Mouse (Mus musculus): ENCODE results near the gene Rapgefl1. TPM values are rescaled to one million over a fixed set of nuclear protein-coding genes. Genes with fewer than 3 reads are reported as not detected.

Rapgefl1 gene
- polyA plus RNA-seq (2015; fragmentation: Nextera tagmentation; extraction: Ambion mirVana) = 9.1 and 9.2 TPM in 2 replicates

DNA sequence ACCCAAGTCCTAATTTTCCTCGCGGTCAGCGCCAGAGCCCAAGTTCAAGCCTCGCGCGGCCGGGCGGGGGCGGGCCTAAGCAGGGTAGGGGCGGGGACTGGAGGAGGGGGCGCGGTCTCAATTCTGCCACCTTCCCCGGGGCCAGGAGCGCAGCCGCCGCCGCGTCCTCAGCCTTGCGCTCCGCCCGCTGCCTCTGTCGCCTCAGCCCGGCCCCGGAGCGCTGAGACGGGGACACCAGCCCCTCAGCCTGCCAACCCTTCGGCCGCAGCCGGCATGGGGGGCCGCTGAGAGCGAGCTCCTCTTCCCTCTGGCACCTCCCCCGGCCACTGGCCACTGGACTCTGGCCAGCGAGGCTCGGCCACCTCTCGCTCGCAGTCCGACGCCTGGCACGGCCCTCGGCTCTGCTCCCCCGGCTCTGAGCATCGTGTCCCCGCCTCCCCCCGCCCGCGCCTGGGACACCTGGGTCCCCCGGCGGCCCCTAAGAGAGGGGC, at the start of gene Rapgefl1:
Gene Rapgefl1 (plus strand): TSS at position 135 of the 491 bp plus-strand sequence.
- under 1% methylated on average over 43 of the region's 48 CpGs for WGBS
- H3K9ac ChIP-seq = peak within 1 kb of the TSS; percentile 70
- peak; percentile 91 for ATAC-seq (replicated peaks)
- peaks cover 19% of the 10 kb centered on the region for H3K36me3 ChIP-seq (replicated peaks)
- peak within 1 kb of the TSS; percentile 74 for H3K27ac ChIP-seq
- H3K27me3 ChIP-seq (replicated peaks) = no peaks in the 10 kb centered on the region
- H3K4me2 ChIP-seq = peak within 1 kb of the TSS; percentile 85
- peak within 1 kb of the TSS; percentile 59 for H3K4me3 ChIP-seq
- no peaks in the 10 kb centered on the region for H3K9me3 ChIP-seq
- H3K4me1 ChIP-seq = peaks cover 28% of the 10 kb centered on the region

DNA sequence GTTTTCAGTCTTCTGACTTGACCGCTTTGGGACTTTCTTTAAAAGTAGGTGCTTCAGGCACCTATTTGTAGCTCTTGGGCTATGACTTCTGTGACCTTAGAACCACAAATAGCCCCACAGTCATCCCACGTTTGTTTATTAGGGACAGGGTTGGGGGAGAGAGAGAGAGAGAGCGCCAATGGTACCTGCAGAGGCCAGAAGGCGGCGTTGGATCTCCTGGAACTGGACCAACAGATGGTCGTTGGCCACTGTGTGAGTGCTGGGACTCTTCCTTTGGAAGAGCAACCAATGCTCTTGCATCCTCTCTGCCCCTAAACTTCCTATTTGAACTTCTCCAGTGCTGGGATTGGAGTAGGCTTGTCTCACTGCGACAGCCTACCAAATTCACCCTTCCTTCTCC, 49.4 kb upstream of the Rapgefl1 start:
- peaks cover 59% of the 10 kb centered on the region for H3K4me1 ChIP-seq
- H3K9me3 ChIP-seq = no peaks in the 10 kb centered on the region
- no peak overlapping the region for H3K27ac ChIP-seq
- H3K9ac ChIP-seq = no peak overlapping the region
- H3K36me3 ChIP-seq (replicated peaks) = no peaks in the 10 kb centered on the region
- WGBS = 25% methylated on average over 7 of the region's 7 CpGs
- H3K27me3 ChIP-seq (replicated peaks) = no peaks in the 10 kb centered on the region
- H3K4me2 ChIP-seq = no peak overlapping the region
- no peak for ATAC-seq (replicated peaks)
- no peak overlapping the region for H3K4me3 ChIP-seq

DNA sequence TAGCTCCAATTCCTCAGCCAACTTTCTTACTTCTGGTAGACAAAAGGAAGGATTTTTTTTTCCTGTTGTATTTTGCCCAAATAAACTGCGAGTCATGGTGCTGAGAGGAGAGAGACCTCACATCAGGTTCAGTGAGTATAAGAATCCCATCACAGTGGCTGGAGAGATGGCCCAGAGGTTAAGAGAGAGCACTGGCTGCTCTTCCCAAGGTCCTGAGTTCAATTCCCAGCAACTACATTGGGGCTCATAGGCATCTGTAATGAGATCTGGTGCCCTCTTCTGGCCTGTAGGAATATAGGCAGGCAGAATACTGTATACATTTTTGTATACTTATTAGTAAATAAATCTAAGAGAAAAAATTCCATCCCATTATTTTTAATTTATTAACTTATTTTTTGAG, 48.9 kb upstream of the Rapgefl1 start:
- H3K9me3 ChIP-seq = no peaks in the 10 kb centered on the region
- no peaks in the 10 kb centered on the region for H3K27me3 ChIP-seq (replicated peaks)
- no peak overlapping the region for H3K9ac ChIP-seq
- ATAC-seq (replicated peaks) = no peak
- H3K36me3 ChIP-seq (replicated peaks) = no peaks in the 10 kb centered on the region
- H3K4me3 ChIP-seq = no peak overlapping the region
- no peak overlapping the region for H3K4me2 ChIP-seq
- WGBS = 100% methylated on average over 1 of the region's 1 CpGs
- H3K27ac ChIP-seq = no peak overlapping the region
- peaks cover 59% of the 10 kb centered on the region for H3K4me1 ChIP-seq

DNA sequence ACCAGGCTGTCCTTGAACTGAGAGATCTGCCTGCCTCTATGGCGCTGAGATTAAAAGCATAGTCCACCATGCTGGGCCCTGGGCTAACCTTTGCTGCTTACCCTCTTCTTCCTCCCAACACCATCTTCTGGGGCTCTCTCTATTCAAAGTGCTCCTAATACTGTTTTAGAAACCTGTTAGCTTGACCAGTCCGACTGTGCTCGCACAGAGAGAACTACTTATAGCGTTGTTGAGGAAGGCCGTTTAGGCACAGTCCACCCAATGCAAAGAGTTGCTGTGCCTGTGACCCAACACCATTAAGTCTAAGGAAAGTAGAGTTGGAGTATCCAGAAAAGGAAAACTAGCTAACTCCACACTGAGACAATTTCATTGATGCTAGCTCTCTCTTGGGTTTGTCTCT, 48.4 kb upstream of the Rapgefl1 start:
- 92% methylated on average over 5 of the region's 5 CpGs for WGBS
- Histone ChIP-seq H3K27ac (peak overlapping the region; percentile 53; the same call in 1 of the 2 replicates), H3K4me1 (peaks cover 59% of the 10 kb centered on the region)

DNA sequence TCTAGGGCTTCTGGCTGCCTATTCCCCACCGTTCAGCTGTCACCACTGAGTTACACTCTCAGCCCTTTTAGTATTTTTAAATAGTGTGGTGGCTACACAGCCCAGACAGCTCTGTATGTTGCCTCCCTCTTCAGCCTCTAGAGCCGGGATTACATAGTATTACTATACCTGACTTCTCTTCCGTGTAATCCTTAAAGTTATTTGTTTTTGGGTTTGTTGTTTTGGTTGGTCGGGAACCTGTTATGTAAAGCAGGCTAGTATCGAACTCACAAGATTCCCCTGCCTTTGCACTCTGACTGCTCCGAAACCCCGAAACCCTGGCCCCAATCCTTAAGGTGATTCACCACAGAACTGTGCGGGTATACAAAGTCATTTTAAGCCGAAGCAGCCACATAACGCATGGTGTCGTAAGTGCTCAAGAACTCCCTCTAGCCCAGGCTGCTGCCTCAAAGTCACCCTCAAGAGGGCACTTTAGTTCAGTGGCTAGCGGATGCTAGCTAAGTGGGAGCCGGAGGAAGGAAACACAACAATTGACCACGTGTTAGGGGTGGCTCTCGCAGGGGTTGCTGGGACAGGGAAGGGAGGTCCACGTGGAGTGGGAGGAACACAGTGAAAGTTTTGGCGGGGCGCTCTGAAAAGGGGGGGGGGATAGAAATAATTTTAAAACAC, 47.9 kb upstream of the Rapgefl1 start:
- Histone ChIP-seq H3K4me3 (peak overlapping the region; percentile 48), H3K36me3 (replicated peaks) (no peaks in the 10 kb centered on the region), H3K4me2 (peak overlapping the region; percentile 98), H3K9ac (peak overlapping the region; percentile 15; the same call in 1 of the 2 replicates), H3K27me3 (replicated peaks) (no peaks in the 10 kb centered on the region), H3K27ac (peak overlapping the region; percentile 53), H3K9me3 (no peaks in the 10 kb centered on the region), H3K4me1 (peaks cover 59% of the 10 kb centered on the region)
- 9% methylated on average over 17 of the region's 18 CpGs for WGBS
- peak; percentile 87 for ATAC-seq (replicated peaks)

More for the DNA sequence above, 48.4 kb upstream of the Rapgefl1 start:
- ATAC-seq (replicated peaks) = no peak
- Histone ChIP-seq H3K27me3 (replicated peaks) (no peaks in the 10 kb centered on the region), H3K4me3 (no peak overlapping the region), H3K9me3 (no peaks in the 10 kb centered on the region), H3K36me3 (replicated peaks) (no peaks in the 10 kb centered on the region), H3K4me2 (0 out of 2 replicates have a peak overlapping the region, but pooled peaks have one; percentile 98), H3K9ac (no peak overlapping the region)

DNA sequence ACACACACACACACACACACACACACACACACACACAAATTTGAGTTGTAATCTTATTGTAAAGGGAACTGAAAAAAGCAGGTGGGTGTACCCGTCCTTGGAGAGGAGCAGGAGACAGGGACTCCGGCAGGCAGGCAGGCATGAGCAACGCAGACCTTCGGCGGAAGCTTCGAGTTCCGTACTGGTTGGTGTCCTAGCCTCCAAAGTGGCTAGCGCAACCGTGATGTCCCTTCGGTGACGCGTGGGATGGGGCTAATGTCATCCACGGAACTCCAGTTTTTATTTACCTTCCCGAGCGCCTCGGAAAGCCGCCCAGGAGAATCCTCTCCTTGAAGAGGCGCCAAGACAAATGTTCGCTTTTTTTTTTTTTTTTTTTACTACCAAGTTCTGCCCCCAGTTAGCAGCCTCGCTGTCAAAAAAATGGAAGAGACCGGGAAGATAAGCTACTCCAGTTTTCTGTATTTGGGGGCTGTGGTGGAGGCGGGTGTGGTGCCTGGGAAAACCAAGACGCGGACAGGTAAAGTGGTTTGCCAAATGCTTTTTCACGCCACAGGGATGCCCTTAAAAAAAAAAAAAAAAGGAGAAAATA, 47.3 kb upstream of the Rapgefl1 start:
- H3K9me3 ChIP-seq = no peaks in the 10 kb centered on the region
- H3K4me1 ChIP-seq = peaks cover 63% of the 10 kb centered on the region
- H3K9ac ChIP-seq = peak overlapping the region; percentile 38
- H3K36me3 ChIP-seq (replicated peaks) = no peaks in the 10 kb centered on the region
- peak overlapping the region; percentile 63; the same call in 1 of the 2 replicates for H3K27ac ChIP-seq
- no peak for ATAC-seq (replicated peaks)
- under 1% methylated on average over 25 of the region's 25 CpGs for WGBS
- no peaks in the 10 kb centered on the region for H3K27me3 ChIP-seq (replicated peaks)
- H3K4me2 ChIP-seq = peak overlapping the region; percentile 98
- peak overlapping the region; percentile 48 for H3K4me3 ChIP-seq

DNA sequence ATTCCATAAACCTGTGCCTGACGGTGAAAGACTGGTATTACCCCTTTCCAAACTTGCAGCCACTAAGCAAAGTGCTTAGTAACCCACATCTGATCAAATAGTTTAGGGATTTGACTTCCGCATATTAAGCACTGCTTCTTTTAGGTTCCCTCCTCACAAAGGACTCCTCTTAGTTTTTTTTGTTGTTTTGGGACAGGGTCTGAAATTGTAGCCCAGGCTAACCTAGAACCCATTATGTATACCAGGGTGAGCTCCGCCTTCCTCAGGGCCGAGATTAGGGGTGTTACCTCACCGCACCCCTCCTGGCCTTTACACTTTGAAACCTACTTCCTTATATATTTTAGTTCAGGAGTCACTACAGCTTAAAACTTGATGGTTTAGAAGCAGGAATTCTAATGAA, 46.8 kb upstream of the Rapgefl1 start:
- H3K4me1 ChIP-seq = peaks cover 61% of the 10 kb centered on the region
- no peak overlapping the region for H3K9ac ChIP-seq
- WGBS = 35% methylated on average over 5 of the region's 5 CpGs
- no peak overlapping the region for H3K27ac ChIP-seq
- no peaks in the 10 kb centered on the region for H3K36me3 ChIP-seq (replicated peaks)
- H3K4me3 ChIP-seq = peak overlapping the region; percentile 48; the same call in 1 of the 2 replicates
- no peaks in the 10 kb centered on the region for H3K9me3 ChIP-seq
- peak overlapping the region; percentile 98 for H3K4me2 ChIP-seq
- no peaks in the 10 kb centered on the region for H3K27me3 ChIP-seq (replicated peaks)
- no peak for ATAC-seq (replicated peaks)

DNA sequence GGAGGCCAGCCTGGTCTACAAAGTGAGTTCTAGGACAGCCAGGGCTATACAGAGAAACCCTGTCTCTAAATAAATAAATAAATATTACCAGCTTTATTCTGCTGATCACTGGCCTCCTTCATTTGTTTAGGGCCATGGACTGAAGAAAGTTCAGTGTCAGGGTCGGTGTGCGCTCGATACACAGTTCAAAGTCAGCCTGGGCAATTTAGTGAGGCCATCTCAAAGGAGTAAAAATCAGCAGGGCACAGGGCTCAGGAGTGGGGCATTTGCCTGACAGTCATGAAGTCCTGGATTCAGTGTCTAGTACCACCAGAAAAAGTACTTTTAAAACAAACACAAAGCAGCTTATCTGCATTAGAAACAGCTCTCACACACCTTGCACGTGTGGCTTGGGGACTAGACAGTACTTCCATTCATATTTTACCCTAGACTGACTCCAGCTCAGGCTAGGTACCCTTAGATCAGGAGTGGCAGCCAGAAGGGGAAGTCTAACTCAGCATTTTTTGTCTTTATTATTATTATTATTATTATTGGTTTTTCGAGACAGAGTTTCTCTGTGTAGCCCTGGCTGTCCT, 45.9 kb upstream of the Rapgefl1 start:
- H3K36me3 ChIP-seq (replicated peaks) = no peaks in the 10 kb centered on the region
- no peak overlapping the region for H3K9ac ChIP-seq
- H3K9me3 ChIP-seq = no peaks in the 10 kb centered on the region
- no peaks in the 10 kb centered on the region for H3K27me3 ChIP-seq (replicated peaks)
- H3K4me1 ChIP-seq = peaks cover 54% of the 10 kb centered on the region
- ATAC-seq (replicated peaks) = no peak
- H3K27ac ChIP-seq = no peak overlapping the region
- no peak overlapping the region for H3K4me2 ChIP-seq
- 85% methylated on average over 5 of the region's 5 CpGs for WGBS
- H3K4me3 ChIP-seq = no peak overlapping the region

DNA sequence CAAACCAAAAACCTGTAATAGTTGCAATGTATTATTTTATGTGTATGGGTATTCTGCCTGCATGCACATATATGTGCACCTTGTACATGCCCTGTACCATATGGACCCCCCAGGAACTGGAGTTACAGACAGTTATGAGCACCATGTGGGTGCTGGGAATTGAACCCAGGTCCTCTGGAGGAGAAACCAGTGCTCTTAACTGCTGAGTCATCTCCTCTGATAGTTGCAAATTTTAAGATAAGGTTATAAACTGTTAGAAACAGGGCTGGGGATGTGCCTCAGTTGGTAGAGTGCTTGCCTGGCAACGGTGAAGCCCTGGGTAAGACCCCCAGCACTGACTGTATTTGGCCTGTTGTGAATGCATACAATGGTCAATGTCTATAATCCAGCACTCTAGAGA, 45.1 kb upstream of the Rapgefl1 start:
- Histone ChIP-seq H3K27ac (no peak overlapping the region), H3K9me3 (no peaks in the 10 kb centered on the region), H3K36me3 (replicated peaks) (no peaks in the 10 kb centered on the region), H3K4me2 (no peak overlapping the region), H3K4me1 (peaks cover 47% of the 10 kb centered on the region), H3K27me3 (replicated peaks) (no peaks in the 10 kb centered on the region), H3K9ac (no peak overlapping the region), H3K4me3 (no peak overlapping the region)
- WGBS = 71% methylated on average over 1 of the region's 1 CpGs
- ATAC-seq (replicated peaks) = no peak

DNA sequence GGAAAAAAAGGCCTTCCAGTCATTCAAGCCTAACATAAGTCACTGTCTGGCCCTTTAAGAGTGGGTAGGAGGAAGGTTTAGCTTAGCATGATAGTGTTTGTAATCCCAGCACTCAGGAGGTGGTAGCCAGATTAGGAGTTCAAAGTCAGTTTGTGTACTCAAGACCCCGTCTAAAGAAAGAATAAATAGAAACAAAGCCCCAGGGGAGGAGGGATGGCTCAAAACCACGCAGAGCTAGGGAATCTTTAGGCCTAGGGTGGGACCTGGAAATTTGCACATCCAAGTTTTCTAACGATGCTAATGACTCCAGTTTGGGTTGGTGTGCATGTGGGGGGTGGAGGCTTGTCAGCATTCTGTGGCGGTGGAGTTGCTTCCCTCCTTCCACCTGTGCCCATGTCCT, 44.5 kb upstream of the Rapgefl1 start:
- Histone ChIP-seq H3K27ac (no peak overlapping the region), H3K27me3 (replicated peaks) (no peaks in the 10 kb centered on the region), H3K9me3 (no peaks in the 10 kb centered on the region), H3K36me3 (replicated peaks) (no peaks in the 10 kb centered on the region), H3K9ac (no peak overlapping the region), H3K4me2 (no peak overlapping the region), H3K4me3 (no peak overlapping the region), H3K4me1 (peaks cover 41% of the 10 kb centered on the region)
- whole genome bisulfite sequencing = 8% methylated on average over 4 of the region's 4 CpGs
- no peak for ATAC-seq (replicated peaks)

DNA sequence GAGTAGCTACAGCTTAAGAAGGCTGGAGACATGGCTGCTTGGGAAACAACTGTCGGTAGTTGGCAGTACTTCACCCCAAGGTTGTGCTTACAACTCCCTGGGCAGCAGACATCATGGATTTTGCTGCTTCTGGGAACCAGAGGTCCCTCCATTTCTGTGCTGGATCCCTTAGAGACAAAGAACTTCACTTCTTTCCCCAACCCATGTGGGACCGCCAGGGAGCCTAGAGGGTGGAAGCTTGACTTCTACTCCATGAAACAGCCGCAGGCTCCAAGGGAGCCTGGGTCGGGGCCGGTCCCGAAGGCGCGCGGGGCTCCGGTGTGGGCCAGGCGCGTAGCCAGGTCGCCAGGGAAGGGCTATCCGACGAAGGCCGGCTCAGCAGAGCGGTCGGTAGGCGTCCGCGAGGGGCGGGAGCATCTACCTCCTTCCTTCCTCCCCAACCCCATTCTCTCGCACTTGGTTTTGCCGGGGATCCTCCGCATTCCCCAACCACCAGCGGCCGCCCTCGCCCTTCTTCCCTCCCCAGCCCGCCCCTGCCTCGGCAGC, 42.0 kb upstream of the Rapgefl1 start:
- Histone ChIP-seq H3K27me3 (replicated peaks) (no peaks in the 10 kb centered on the region), H3K9me3 (no peaks in the 10 kb centered on the region), H3K4me3 (peak overlapping the region; percentile 94), H3K9ac (peak overlapping the region; percentile 100), H3K4me2 (peak overlapping the region; percentile 98), H3K4me1 (peaks cover 48% of the 10 kb centered on the region), H3K27ac (peak overlapping the region; percentile 99), H3K36me3 (replicated peaks) (no peaks in the 10 kb centered on the region; the same call in 1 of the 2 replicates)
- under 1% methylated on average over 30 of the region's 30 CpGs for WGBS
- peak; percentile 48 for ATAC-seq (replicated peaks)

DNA sequence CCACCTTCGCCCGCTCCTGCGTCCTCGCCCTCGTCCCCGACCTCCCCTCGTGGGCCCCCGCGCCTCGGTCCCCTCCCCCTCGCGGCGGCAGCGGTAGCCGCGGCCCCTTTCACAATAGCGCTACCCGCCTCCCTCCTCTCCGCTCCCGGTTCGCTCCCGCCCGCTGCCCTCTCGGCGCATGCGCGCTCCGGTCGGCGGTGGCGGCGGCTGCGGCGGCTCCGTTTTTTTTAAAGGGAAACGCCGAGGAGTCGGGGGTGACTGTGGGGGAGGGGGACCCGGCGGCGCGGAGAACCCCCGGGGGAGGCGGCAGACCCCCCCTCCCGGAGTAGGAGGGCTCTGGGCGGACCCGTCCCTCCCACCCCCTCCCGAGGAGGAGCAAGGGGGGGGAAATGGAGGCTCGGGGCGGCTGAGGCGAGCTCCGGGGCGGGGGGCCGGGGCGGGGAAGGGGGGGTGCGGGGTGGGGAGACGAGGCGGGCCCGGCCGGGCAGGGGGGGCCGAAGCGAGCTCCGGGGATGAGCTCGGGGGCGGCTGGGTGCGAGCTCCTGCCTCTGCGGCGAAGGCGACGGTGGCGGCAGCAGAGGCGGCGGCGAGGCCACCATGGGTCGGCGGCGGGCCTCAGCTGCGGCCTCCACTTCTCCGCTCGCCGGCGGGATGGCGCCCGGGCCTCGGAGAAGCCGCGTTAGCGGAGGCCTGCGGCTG, 41.4 kb upstream of the Rapgefl1 start, which contains the start of gene Msl1:
Gene Msl1 (plus strand): TSS at position 502 of the 699 bp plus-strand sequence.
- Histone ChIP-seq H3K9me3 (no peaks in the 10 kb centered on the region), H3K4me2 (peak within 1 kb of the TSS; percentile 98), H3K4me3 (peak within 1 kb of the TSS; percentile 94), H3K4me1 (peaks cover 44% of the 10 kb centered on the region), H3K36me3 (replicated peaks) (peaks cover 6% of the 10 kb centered on the region; the same call in 1 of the 2 replicates), H3K27ac (peak within 1 kb of the TSS; percentile 99), H3K9ac (peak within 1 kb of the TSS; percentile 100), H3K27me3 (replicated peaks) (no peaks in the 10 kb centered on the region)
- under 1% methylated on average over 75 of the region's 89 CpGs for WGBS
- ATAC-seq (replicated peaks) = peak; percentile 60

Measured in midbrain, embryonic 15.5 days (tissue).